Mouse (Mus musculus): ENCODE results near the gene Prtn3.

DNA sequence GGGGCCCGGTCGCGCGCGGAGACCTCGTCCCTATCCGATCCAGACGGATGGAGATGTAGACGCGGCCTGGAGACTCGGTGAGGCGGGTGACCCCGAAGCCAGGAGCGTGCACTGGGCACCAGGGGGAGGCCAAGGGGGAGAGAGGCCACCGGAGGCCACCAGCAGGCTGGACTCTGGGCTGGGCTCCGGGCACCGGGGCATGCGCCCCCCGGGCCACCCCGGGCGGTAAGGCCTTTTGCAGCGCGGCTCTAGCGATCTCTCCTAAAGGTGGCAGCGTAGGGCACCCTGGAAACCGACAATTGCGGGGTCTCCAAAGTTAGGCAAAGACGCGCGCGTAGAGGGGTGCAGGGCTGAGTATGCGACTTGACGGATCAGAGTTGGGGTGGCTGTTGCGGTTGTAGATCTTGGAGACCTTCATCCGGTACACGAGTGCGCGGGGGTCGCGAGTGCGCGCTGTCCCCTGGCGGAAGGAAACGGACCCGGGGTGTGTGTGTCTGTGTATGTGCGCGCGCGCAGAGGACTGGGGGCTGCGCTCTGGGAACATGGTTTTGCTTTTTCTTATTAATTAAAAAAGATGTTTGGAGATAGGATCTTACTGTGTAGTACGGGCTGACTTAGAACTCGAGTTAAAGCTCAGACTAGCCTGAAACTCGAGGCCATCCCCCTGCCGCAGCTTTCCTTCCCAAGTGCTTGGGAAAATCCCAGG lies 53.2 kb downstream of the Prtn3 start:
- TF ChIP-seq POLR2A (IDR thresholded peaks at IDR 0.05; ENCODE audit: borderline replicate concordance, low read depth, low read length) = no peak
- TF ChIP-seq CTCF (IDR thresholded peaks at IDR 0.05; ENCODE audit: low read depth, low read length) = no peak
